Mouse (Mus musculus): Measurements from ENCODE around the gene Ren1.
A peak's percentile ranks its signal among the peaks of the same experiment; 100 is the strongest.

DNA sequence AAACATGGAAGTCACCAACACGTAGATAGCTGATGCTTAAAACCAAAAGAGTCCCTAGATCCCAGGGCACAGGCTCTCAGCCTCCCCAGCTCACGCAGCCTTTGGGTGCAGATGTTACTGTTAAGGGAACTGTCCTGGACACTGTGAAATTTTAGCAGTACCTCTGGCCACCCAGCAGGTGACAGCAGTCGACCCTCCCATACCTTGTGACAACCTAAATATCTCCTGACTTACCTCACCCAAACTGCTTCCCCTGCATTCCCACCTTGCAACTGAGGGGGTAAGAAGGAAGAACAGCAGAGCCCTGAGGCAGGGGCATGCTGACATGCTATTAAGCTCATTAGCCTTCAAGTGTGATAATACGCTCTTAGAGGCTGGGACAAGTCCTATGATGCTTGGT lies 39.1 kb upstream of the Ren1 start:
- TF ChIP-seq CTCF (IDR thresholded peaks at IDR 0.05; ENCODE audit: control insufficient read depth, insufficient read depth, insufficient replicate concordance, low read depth, low read length) = 0 out of 2 replicates have a peak, but pooled peaks have one; percentile 9
- no peak for TF ChIP-seq POLR2A (IDR thresholded peaks at IDR 0.05; ENCODE audit: control insufficient read depth, low read depth, low read length)
